Mouse (Mus musculus) kidney, adult 9 months (tissue): Measurements from ENCODE around the gene Kcne3.

Experiments
- DNase-seq: peaks from one replicate; pipeline ENCODE4 v3.0.0; 2022

The Kcne3 gene

GRCm38 (mm10) chr7:100176269-100176668 is at the start of gene Kcne3:
TSS of gene Kcne3 (plus strand) at chr7:100176502.
- no peak for DNase-seq

- DNase-seq, result no peak
These were observed 49.8 kb upstream of the Kcne3 start for GRCm38 (mm10) chr7:100126514-100126913.

- DNase-seq, result no peak
These were observed 47.9 kb upstream of the Kcne3 start for GRCm38 (mm10) chr7:100128262-100129041.

GRCm38 (mm10) chr7:100130592-100130991 is 45.7 kb upstream of the Kcne3 start:
- no peak for DNase-seq

GRCm38 (mm10) chr7:100132379-100132778 is 43.9 kb upstream of the Kcne3 start:
- no peak for DNase-seq

GRCm38 (mm10) chr7:100137038-100137437 is 39.3 kb upstream of the Kcne3 start:
- DNase-seq, result peak; percentile 67

GRCm38 (mm10) chr7:100138075-100138474 is 38.2 kb upstream of the Kcne3 start:
- no peak for DNase-seq

GRCm38 (mm10) chr7:100140591-100140990 is 35.7 kb upstream of the Kcne3 start:
- no peak for DNase-seq

DNA sequence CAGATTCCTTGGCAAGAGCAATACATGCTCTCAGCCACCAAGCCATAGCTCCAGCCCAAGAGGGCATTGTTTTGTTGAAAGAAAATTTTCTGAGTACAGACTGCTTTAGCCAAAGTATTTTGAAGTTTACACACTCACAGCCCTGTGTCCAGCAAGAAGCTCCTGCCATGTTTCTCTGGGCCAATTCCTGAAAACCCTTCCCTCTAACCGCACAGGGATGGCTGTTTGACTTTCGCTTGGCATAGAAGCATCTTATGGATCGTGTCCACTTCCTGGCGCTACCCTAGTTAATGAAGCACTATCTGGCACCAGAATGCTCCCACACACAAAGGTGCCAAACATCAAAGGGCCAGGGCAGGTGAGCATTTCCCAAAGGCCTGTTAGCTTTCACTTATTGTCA is 27.7 kb upstream of the Kcne3 start:
- no peak for DNase-seq

DNA sequence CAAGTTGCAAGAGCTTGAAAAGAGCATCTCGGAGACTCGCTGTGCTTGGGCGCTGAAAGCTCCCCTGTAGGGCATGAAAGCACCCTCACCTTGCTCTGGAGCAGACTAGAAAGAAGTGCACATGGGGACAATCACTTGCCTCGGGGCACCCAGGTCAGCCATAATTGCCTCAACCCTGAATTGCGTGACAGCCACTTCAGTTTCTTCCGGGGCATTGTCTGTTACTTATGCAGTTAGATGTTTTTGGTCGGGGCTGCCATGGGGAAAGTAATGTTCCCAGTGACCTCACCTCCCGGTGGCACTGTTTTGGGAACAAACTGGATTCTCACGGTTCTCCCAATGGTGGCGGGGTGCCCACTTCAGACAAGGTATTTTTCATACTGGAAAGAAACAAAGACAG is 26.2 kb upstream of the Kcne3 start:
- peak; percentile 23 for DNase-seq

DNA sequence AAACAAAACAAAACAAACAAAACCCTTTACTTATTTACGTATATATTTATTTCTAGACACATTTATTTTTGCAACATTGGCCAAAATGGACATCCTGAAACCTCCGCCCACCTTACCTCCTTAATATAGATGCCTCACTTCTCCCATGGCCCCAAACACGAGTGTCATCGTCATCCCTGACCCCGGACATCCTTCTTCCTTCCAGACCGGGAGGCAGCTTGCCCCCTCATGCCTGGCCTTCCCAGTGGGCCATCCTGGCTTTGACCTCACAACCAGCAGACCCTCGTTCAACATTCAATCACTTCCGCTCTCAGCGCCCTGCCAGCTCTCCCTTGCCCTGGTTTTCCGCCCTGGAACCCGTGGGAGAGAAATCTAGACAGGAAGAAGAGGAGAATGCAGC is 25.7 kb upstream of the Kcne3 start:
- no peak for DNase-seq

DNA sequence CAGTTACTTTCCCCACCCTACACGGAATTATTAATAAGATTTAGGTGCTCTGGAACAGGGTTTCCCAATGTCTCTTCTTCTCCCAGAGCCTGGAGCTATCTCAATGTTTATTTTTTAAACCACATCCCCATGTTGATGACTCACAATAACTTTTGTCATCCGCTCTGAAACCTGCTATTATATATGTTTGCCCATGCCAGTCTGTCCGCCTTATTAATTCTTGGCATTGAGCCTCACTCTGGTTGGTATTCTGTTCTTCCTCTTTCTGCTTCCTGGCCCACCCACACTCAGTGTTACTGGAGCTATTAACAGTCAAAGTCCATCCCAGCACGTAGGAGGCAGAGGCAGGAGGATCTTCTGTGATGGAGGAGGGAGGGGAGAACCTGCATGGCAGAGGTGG is 18.6 kb upstream of the Kcne3 start:
- no peak for DNase-seq

- DNase-seq, result peak; percentile 97
These were observed 17.0 kb upstream of the Kcne3 start, which contains the start of gene Lipt2 for GRCm38 (mm10) chr7:100159105-100159841. TSS of gene Lipt2 (plus strand) at chr7:100159277.

DNA sequence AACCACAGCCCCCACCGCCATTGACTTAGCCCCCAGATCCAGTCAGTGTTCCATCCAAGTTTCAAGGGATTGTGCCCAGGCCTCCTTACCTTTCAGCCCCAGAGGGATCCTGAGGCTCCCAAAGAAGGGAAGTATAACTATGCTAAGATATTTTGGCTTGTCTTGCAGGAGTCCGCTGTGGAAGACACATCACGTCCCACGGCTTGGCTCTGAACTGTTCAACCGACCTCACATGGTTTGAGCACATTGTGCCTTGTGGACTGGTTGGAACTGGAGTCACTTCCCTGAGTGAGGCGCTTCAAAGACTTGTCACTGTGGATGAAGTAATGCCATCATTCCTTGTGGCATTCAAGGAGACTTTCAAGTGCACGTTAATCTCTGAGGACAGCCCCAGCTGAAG is 16.3 kb upstream of the Kcne3 start:
- DNase-seq, result no peak

- no peak for DNase-seq
These were observed 12.8 kb upstream of the Kcne3 start for GRCm38 (mm10) chr7:100163506-100163905.

GRCm38 (mm10) chr7:100168654-100169053 is 7.6 kb upstream of the Kcne3 start:
- DNase-seq, result peak; percentile 26

GRCm38 (mm10) chr7:100170756-100171155 is 5.5 kb upstream of the Kcne3 start:
- no peak for DNase-seq

DNA sequence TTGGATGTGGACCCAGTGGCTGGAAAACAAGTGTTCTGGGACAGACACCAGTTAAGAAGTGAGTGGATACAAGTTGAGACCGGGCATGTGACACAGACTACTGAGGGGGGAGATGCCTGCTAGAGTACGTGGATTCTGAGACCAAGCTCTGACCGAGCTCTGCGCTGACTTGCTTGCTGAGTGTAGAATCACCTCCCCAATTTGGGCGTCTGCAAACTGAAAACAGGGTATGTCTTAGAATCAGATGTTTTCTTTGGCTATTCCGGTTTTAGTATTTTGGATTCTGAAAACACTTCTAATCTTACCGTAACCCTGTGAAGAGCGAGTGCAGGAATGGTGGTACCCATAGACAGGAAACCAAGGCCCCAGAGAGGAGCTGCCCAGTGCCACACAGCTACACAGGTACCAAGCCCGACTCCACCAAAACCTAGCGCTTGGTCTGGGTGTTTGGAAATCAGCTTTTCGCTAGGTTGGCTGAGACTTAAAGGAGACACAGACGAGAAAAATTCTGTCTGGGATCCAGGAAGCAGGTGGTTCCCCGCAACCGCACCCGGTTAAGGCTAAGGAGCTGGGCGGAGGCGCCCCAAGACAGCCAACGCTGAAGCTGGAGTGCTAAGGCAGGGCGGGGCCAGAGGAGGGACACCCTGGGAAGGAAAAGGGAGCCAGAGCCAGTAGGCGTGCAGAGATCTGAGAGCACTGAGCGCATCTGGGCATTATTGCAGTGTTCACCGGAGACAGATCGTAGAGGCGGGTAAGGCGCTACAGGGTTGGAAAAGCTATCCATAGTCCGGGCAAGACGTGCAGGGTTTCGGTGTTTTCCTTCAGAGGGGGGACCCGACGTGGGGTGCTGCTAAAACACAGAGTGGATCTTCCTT is 2.0 kb downstream of the Kcne3 start:
- DNase-seq, result peak; percentile 42

GRCm38 (mm10) chr7:100178891-100179233 is 2.6 kb downstream of the Kcne3 start:
- no peak for DNase-seq

- no peak for DNase-seq
These were observed 3.1 kb downstream of the Kcne3 start for GRCm38 (mm10) chr7:100179394-100179793.

GRCm38 (mm10) chr7:100179836-100180407 is 3.6 kb downstream of the Kcne3 start:
- no peak for DNase-seq

DNA sequence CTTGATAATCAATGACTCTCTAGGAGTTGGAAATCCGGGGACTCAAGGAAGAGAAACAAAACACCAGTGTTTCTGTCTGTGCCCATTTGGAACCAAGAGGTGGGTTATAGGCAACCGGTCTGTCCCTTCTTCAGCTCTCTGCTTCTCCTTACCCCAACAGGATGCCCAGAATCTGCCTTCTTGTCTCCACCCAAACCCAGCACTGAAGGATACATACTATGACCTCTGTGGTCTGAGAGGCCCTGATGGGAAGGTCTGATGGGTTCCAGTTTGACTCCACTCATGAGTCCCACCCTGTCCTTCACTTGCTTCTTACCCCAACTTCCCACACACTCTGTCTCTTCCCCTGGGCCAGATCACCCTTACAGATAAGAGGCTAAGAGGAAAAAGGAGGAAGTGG is 4.9 kb downstream of the Kcne3 start:
- no peak for DNase-seq

DNA sequence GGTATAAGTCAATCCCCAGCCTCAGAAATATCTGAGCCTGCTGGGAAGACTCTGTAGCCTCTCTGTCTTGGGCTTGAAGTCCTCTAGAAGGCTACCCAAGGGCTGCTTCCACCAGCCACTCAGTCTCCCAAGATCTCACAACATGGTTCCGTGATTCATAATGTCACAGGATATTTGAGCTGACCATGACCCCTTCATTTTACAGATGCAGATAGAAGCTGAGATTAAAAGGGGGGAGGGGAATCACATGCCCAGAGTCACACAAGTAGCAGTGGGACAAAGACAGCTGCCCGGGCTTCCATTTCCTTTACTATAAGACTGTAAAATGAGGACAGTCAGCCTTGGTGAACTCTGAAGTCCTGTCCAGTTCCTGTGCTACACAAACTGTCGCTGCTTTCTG is 5.3 kb downstream of the Kcne3 start:
- no peak for DNase-seq
